Mouse (Mus musculus): ENCODE measurements at regions not wholly inside any gene's neighbourhood (a gene's known extent, or its start where the extent isn't known, plus 50 kb on each side); places are given as distances from the start of the nearest gene placed in this dataset.

- intact Hi-C loops (cut with DNase I), result no loop called here
- DNase-seq, result no peak
Measured at GRCm38 (mm10) chr9:57325962-57326361, 63.5 kb upstream of the 1700017B05Rik start.

- DNase-seq, result no peak
- intact Hi-C loops (cut with DNase I), result no loop called here
Measured at GRCm38 (mm10) chr9:57319009-57319408, 56.6 kb upstream of the 1700017B05Rik start.

- intact Hi-C loops (cut with DNase I), result no loop called here
- peak; percentile 9 to 15 for DNase-seq
Measured at GRCm38 (mm10) chr9:57317531-57318201, 55.3 kb upstream of the 1700017B05Rik start.

GRCm38 (mm10) chr9:57315032-57315660, 52.7 kb upstream of the 1700017B05Rik start:
- intact Hi-C loops (cut with DNase I), result no loop called here
- no peak for DNase-seq

- intact Hi-C loops (cut with DNase I), result no loop called here
- no peak for DNase-seq
Measured at GRCm38 (mm10) chr9:57313876-57314275, 51.5 kb upstream of the 1700017B05Rik start.

GRCm38 (mm10) chr9:57312521-57312920, 50.1 kb upstream of the 1700017B05Rik start:
- no peak for DNase-seq
- intact Hi-C loops (cut with DNase I), result no loop called here
